Mouse (Mus musculus) adrenal gland, adult 8-10 months (tissue): Measurements from ENCODE around the gene Unc5cl. TPM values are rescaled to one million over a fixed set of nuclear protein-coding genes. Genes with fewer than 3 reads are reported as not detected.

Source experiments
- DNase-seq: peaks from one replicate; pipeline ENCODE4 v3.0.0; 2022
- total RNA-seq, 4 experiments: library from RNA; stranded (reverse); gene quantifications; 2 replicates each; pipeline ENCODE4 v1.2.4; 2022

The Unc5cl gene
- total RNA-seq, 4 experiments from 2014 or later = not detected

DNA sequence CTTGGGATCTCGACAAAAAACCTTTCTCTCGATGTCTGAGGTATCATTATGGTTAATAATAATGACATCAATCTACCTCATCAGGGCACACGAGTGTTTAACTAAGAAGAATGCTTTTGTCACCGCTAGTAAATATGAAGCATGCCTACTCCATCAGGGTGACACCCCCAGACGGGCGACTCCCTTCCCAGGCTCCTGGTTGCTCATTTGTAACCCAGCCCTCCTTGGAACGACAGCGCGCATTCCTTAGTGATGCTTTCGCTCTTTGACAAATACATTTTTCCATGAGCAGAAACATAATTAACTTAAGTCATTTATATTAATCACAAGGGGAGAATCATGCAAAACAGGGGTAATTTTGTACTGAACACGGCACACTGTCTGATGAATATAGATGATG is 88.0 kb downstream of the Unc5cl start:
- no peak for DNase-seq

DNA sequence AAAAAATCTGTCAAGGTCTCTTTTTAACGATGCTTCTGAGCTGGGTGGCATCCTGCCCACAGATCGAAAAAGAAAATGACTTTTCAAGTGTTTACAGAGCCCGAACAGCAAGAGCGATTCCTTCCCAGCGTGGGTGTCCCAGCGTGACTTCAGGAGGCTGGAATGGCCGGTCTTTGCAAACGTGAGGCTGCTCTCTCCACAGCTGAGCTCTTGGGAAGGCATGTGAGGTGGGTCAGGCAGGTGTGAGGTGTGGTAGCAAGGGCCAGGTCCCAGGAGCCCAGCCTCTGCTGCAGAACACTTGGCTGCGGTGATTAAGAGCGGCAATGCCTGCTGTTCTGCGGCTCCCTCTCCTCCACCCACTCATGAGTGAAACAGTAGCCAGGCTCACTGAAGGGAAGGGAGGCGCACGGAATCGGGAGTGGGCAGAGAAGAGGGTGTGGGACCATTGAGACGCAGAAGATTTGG is 88.6 kb downstream of the Unc5cl start:
- DNase-seq = no peak

DNA sequence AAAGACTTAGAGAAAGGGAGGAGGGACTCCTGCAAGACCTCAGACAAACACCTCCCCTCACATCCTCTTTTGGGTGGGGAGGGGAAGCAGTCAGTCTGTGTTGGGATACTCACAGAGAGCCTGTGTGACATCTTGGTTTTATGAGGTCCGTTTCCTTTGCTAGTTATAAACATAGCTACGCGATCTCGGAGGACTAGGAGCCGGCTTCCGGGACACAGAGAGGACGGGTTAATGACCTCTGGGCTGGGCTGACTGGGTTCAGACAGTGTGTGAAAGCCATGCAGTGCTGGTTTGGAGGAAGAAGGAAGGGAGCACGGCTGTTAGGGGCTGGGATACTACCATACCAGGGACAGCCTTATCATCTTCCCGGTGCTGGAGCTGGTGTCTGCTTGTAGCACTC is 90.0 kb downstream of the Unc5cl start:
- no peak for DNase-seq

DNA sequence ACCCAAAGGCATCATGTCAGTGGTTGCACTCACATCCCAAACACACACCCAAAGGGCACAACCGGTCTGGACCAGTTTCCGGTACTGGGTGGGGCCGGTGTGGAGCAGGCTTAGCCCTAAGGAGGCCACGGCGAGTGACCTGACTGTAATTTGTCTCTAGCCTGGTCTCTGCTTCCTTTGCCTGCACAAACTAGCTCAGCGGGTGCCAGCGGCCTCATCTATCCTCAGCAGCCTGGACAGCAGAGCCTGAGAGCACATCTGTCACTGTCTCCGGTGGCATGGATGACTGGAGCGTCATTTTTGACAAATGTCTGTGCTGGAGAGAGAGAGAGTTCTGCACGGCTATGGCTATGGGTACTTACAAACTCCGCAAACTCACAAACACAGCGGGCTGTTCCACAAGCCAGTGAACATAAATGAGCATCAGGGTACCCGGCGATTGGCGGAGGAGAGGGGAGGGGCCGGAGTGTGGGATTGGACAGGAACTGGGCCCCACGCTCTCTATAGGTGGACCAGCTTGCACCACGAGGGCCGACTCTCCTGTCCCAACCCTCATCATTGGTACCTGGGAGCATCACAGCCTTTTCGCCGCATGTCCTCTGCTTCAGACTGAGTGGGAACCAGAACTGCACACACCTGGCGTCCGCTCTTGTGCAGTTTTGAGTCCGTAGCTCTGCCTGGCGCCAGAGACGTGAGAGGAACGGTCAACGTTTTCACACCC is 90.7 kb downstream of the Unc5cl start:
- peak; percentile 4 for DNase-seq

GRCm38 (mm10) chr17:48546036-48546435 is 91.3 kb downstream of the Unc5cl start:
- no peak for DNase-seq

DNA sequence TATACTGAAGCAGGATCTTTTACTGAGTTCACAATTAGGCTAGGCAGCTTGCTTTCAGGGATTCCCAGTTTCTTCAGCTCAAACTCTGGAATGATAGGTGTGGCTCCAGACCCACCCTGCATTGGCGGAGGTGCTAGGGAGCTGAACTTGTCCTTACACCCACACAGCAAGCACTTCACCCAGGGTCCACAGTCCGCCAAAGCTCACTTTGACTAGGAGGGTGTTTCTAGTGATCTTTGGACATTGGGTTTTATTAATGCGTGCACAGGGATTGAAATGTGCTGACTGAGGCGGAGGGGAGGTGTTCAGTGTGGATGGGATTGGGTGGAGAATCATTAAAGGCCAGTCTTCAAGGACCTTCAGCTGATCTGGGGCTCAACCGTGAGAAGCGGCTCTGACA is 93.0 kb downstream of the Unc5cl start:
- DNase-seq = no peak

DNA sequence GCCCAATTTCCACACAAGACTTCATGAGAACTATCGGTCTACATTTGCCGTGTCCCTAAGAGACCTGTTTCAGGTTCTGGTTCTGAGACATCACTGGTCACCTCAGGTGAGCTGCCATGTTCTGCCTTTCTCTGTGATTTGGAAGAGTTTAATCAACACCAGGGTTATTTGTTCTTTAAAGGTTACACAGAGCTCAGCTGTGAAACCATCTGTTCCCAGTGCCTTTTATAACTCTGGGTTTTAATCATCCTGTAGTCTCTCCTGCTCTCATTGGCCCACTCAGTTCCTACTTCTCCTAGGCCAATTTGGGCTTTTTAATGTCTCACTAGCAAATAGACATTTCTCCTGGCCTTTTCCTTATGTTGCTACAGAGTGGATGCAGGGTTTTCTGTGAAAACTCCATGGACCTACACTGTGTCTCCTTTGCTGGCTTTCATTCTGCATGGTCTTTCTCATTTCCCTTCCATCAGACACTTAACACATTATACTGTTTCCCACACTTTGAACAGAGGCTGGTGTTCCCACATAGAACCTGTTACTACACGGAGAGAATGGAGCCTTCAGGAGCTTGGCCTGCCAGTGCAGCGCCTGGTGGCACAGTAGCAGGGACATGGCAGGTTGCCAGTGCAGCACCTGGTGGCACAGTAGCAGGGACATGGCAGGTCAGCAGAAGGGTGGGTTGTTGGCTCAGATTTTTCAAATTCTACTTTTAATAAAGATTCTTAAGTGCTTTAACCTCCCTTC is 97.3 kb downstream of the Unc5cl start:
- DNase-seq = no peak

GRCm38 (mm10) chr17:48552532-48552915 is 97.8 kb downstream of the Unc5cl start:
- no peak for DNase-seq

DNA sequence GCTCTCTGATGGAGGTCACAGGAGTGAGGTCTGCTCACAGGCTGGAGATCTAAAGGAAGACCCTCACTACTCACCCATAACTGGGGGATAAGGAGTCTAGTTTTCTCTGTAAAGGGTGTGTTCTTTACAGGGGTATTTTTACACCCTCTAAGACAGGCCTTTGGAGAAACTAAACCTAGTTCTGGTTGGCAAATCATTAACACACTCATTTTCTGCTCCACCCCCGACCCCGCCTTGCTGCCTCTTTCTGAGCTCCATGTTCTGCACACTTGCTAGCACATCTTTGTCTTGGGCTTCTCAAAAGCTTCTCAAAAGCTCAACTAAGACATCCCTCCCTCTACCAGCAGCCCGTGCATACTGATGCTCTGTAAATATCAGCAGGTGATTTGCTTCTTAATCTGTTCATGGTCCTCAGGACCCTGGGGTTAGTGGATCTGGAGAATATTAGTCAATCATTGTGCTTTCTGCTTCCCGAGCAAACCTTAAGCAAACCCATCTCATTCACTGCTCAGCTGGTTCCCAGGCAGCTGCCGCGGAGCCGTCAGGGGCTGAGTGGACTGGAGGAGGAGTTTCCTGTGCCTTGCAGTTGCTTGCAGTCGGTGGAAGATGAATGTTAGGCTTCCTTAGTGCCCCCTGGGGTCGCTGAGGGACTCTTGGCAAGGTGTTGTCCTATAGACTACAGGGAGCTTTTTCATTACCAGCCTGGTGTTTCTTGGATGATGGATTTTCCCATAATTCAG is 101.7 kb downstream of the Unc5cl start:
- DNase-seq = no peak

GRCm38 (mm10) chr17:48557823-48558715 is 103.4 kb downstream of the Unc5cl start:
- no peak for DNase-seq

GRCm38 (mm10) chr17:48564931-48565330 is 110.2 kb downstream of the Unc5cl start:
- DNase-seq = no peak

DNA sequence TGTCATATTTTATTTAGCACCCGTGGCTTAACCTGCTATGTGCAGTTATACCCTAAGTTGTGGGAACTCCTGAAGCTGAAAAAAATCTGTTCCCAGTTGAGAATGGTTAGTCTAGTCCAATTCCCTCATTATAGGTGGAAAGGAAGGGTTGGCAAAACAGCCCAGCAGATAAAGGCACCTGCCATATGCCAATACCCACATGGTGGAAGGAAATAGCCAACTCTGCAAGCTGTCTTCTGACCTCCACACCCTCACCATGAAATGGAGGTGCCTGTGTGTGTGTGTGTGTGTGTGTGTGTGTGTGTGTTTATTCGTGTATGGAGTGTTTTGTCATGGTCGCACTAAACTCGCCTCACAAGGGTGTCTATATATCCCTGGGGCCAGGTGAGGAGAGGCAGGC is 115.0 kb downstream of the Unc5cl start:
- no peak for DNase-seq

- DNase-seq = no peak
These were observed 126.5 kb downstream of the Unc5cl start for GRCm38 (mm10) chr17:48581153-48581552.

DNA sequence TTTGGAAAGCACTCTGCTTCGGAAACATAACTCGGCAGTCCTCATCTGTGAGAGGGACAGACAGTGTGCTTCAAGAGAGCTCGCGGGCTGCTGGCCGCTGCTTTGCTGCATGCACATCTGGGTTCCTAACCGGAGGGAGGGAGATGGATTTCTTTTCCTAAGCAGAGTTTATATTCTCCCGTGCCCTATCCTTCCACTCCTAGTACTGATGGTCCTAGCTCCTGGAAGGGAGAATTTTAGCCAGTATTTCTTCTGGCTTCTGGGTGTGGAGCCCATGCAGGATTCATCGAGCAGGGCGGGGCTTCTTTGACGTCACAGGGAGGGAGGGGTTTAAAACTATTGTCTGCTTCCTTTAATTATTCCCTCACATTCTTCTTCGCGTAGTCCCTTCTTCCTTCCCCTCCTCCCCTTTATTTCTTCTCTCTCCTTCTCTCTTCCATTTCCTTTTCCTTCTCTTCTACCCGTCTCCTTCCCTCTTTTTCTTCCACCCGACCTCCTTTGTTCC is 127.8 kb downstream of the Unc5cl start:
- DNase-seq = no peak

DNA sequence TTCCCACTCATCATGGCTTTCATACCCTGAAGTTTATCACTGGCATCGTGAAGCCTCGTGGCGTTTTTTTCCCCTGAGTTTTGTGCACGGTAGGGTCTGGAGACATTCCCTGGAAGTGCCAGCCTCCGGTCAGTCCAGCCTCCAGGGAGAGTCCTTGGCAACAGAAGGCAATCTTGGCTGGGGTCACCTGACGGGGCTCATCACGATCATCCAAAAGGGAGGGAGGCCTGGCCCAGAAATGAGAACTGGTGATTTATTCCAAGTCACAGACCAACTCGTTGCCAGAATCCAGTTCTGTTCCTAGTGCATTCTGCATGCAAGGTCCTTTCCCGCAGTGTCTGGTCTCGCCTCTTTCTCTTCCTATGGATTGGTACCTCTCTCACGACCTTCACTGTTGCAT is 128.7 kb downstream of the Unc5cl start:
- DNase-seq = no peak

DNA sequence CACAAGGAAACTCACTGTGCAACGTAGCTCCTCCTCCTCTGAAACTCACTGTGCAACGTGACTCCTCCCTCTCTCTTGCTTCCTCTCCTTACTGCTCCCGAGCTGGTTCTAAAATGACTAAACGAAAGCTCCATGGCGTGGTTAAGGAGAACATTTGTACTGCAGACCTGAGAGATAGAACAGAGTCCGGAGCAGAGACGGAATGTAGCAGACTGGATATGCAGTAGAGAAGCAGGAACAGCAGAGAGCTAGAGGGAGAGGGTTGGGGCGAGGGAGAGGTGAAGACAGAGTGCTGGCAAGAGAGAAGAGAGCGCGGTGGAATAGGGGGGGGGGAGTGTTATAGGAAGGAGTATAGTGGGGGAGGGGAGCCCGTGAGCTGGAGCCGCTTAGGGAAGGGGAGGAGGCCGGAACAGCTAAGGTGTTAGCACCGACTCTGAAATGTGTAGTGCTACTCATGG is 131.2 kb downstream of the Unc5cl start:
- no peak for DNase-seq

- DNase-seq = no peak
These were observed 134.0 kb downstream of the Unc5cl start for GRCm38 (mm10) chr17:48588674-48589073.

Other genes starting within 250 kb of the Unc5cl start
- under 1 TPM in 3 of 4 experiments, not detected in 1; 0.12 to 0.16 (median 0.14) TPM for gene Trem1, start 222.1 kb upstream of the Unc5cl start, total RNA-seq
- gene Trem3, start 207.1 kb upstream of the Unc5cl start, total RNA-seq = under 1 TPM in 1 of 4 experiments, not detected in 3; 0.26 TPM
- gene Treml4, start 190.6 kb upstream of the Unc5cl start, total RNA-seq = 1 to 10 TPM in 1 of 4 experiments, under 1 TPM in 3; 0.21 to 1.4 (median 0.90) TPM
- gene Treml2, start 155.4 kb upstream of the Unc5cl start, total RNA-seq = under 1 TPM; 0.12 to 0.56 (median 0.40) TPM
- under 1 TPM; 0.35 to 0.65 (median 0.54) TPM for gene B430306N03Rik, start 138.8 kb upstream of the Unc5cl start, total RNA-seq
- gene Trem2, start 108.5 kb upstream of the Unc5cl start, total RNA-seq = 10 to 100 TPM in 2 of 4 experiments, 1 to 10 TPM in 2; 5.5 to 22.1 (median 14.4) TPM
- gene Treml1, start 95.0 kb upstream of the Unc5cl start, total RNA-seq = under 1 TPM; 0.31 to 0.77 (median 0.64) TPM
- gene Nfya, start 45.0 kb upstream of the Unc5cl start, total RNA-seq = 10 to 100 TPM; 33.2 to 45.6 (median 40.9) TPM
- gene Oard1, start 44.9 kb upstream of the Unc5cl start, total RNA-seq = 10 to 100 TPM; 21.6 to 27.2 (median 25.7) TPM
- gene Apobec2, start 22.0 kb upstream of the Unc5cl start, total RNA-seq = 1 to 10 TPM in 3 of 4 experiments, under 1 TPM in 1; 0.98 to 2.5 (median 2.0) TPM
- gene Tspo2, start 3.4 kb upstream of the Unc5cl start, total RNA-seq = under 1 TPM in 1 of 4 experiments, not detected in 3; 0.89 TPM